ENCODE assay signal across 9 mouse cellular contexts in genomic region chr4:127549581-127549980, GRCm38 (mm10).
DNase-seq lines count a peak whose midpoint lies in the region; ATAC-seq lines count a peak whose summit lies in the region.
"Had no signal": no experiment of that assay in that cellular context is flagged by ENCODE, and none has a peak within 500 bp of the region (broad histone marks: within the 10 kb centered on the region; RNA-seq: fewer than 3 reads in every experiment).

No protein-coding gene starts in this region.

- peak overlapping the region; percentile 68 for H3K4me3 ChIP-seq in megakaryocyte, embryonic 14.5 days (replicated peaks)
- H3K4me3 ChIP-seq in limb, embryonic 13.5 days, result no peak overlapping the region; the same call in 1 of the 2 replicates

- no peaks in the 10 kb centered on the region for H3K27me3 ChIP-seq in megakaryocyte, embryonic 14.5 days (replicated peaks)
- no peaks in the 10 kb centered on the region for H3K27me3 ChIP-seq in limb, embryonic 13.5 days

- H3K4me1 ChIP-seq in megakaryocyte, embryonic 14.5 days, result no peaks in the 10 kb centered on the region
- H3K4me1 ChIP-seq in limb, embryonic 13.5 days, result no peaks in the 10 kb centered on the region

- no peak overlapping the region for H3K27ac ChIP-seq in limb, embryonic 13.5 days

- H3K9ac ChIP-seq in limb, embryonic 13.5 days, result no peak overlapping the region

- H3K9me3 ChIP-seq in megakaryocyte, embryonic 14.5 days, result peaks cover 32% of the 10 kb centered on the region
- no peaks in the 10 kb centered on the region for H3K9me3 ChIP-seq in limb, embryonic 13.5 days

- WGBS in limb, embryonic 13.5 days, result 35% methylated on average over 12 of the region's 12 CpGs

- no peak for ATAC-seq in megakaryocyte, adult 5-6 weeks (ENCODE audit: poor library complexity, severe bottlenecking)
- no peak for ATAC-seq in limb, embryonic 13.5 days (ENCODE audit: low FRiP score, low read depth)

- H3K36me3 ChIP-seq in megakaryocyte, embryonic 14.5 days (replicated peaks; ENCODE audit: low read length), result no peaks in the 10 kb centered on the region
- no peaks in the 10 kb centered on the region for H3K36me3 ChIP-seq in limb, embryonic 13.5 days

- H3K4me2 ChIP-seq in limb, embryonic 13.5 days (replicated peaks), result peak overlapping the region; percentile 44

- DNase-seq in cerebellum, postnatal 10 days, result peak; percentile 56 to 64
- no peak for DNase-seq in cerebellum, adult 11 months
- peak; percentile 19 for DNase-seq in skeletal muscle tissue, adult 2 months (ENCODE audit: low read depth, low spot score)
- DNase-seq in spleen, adult 12 weeks (ENCODE audit: low spot score), result no peak
- DNase-seq in thymus, postnatal 25 days, result no peak
- DNase-seq: spleen, adult 18-20 months had no signal

Comparison
In these comparisons a context has a peak if more than half of its experiments do, and no peak if none do; other contexts are left out.
1. DNase-seq: peak in cerebellum, postnatal 10 days (2 of 2) and skeletal muscle tissue, adult 2 months (single experiment); none in cerebellum, adult 11 months (single experiment), spleen, adult 12 weeks (single experiment) and thymus, postnatal 25 days (single experiment).